Mouse (Mus musculus) stomach, postnatal 0 days (tissue): ENCODE results near the gene Lamc2. TPM values are rescaled to one million over a fixed set of nuclear protein-coding genes. Genes with fewer than 3 reads are reported as not detected.

Source experiments
- ATAC-seq: fragments of 200-750 bp; cut with Nextera tagmentation; 2 replicates; pipeline ENCODE4 v1.8.0; 2017; ENCODE audit not compliant: low FRiP score, low TSS enrichment
- DNase-seq: peaks from one replicate; pipeline ENCODE4 v3.0.0-alpha.2; 2016; ENCODE audit warnings: low spot score
- H3K27ac ChIP-seq: fragments of 300-500 bp; sonication (generic); replicated peaks from 2 replicates; pipeline ENCODE4 v1.5.1; 2014; ENCODE audit warnings: mild to moderate bottlenecking, control low read depth
- H3K27me3 ChIP-seq: fragments of 300-500 bp; sonication (generic); 2 replicates; pipeline ENCODE4 v1.6.1; 2014; ENCODE audit warnings: low read length; ENCODE audit not compliant: control insufficient read depth, insufficient read depth
- H3K36me3 ChIP-seq: fragments of 300-500 bp; sonication (generic); 2 replicates; pipeline ENCODE4 v1.6.1; 2014; ENCODE audit warnings: low read length, mixed read lengths; ENCODE audit not compliant: control insufficient read depth, insufficient read depth
- H3K4me1 ChIP-seq: fragments of 300-500 bp; sonication (generic); replicated peaks from 2 replicates; pipeline ENCODE4 v1.6.1; 2014; ENCODE audit warnings: antibody characterized with exemption; ENCODE audit not compliant: control insufficient read depth, insufficient read depth
- H3K4me2 ChIP-seq: fragments of 300-500 bp; sonication (generic); replicated peaks from 2 replicates; pipeline ENCODE4 v1.6.1; 2014; ENCODE audit warnings: low read depth, mild to moderate bottlenecking, control low read depth, moderate library complexity
- H3K4me3 ChIP-seq: fragments of 300-500 bp; sonication (generic); 2 replicates; pipeline ENCODE4 v1.5.1; 2014; ENCODE audit warnings: low read depth, low read length, control low read depth
- H3K9ac ChIP-seq: fragments of 300-500 bp; sonication (generic); 2 replicates; pipeline ENCODE4 v1.6.1; 2014; ENCODE audit warnings: mild to moderate bottlenecking, low read length, control low read depth, mixed read lengths
- H3K9me3 ChIP-seq: fragments of 300-500 bp; sonication (generic); 2 replicates; pipeline ENCODE4 v1.6.1; 2016; ENCODE audit warnings: low read length; ENCODE audit not compliant: control insufficient read depth
- CTCF ChIP-seq: IDR thresholded peaks from 2 replicates; pipeline ENCODE4 v1.5.1; 2016; ENCODE audit warnings: antibody characterized with exemption, low read depth, mild to moderate bottlenecking, moderate library complexity
- EP300 ChIP-seq: optimal IDR thresholded peaks from 2 replicates; pipeline ENCODE3; 2016; ENCODE audit warnings: antibody characterized with exemption
- WGBS: fragments of 180-500 bp; shearing (Covaris S2); extraction: QIAGEN DNeasy Blood & Tissue Kit; methylation state at CpG from one replicate; pipeline ENCODE4 v1.1.7; 2014; 5-methylcytosine and 5-hydroxymethylcytosine counted together
- polyA plus RNA-seq: library from polyadenylated mRNA; unstranded; fragments of >200 nt; fragmentation: Nextera tagmentation; extraction: Ambion mirVana; gene quantifications from 2 replicates; pipeline ENCODE4 v1.2.1, GENCODE M21; 2015

The Lamc2 gene
- polyA plus RNA-seq, 1 experiment from 2014 or later: 17.6 TPM

GRCm38 (mm10) chr1:153111596-153111995 lies 74.7 kb downstream of the Lamc2 start:
- H3K9me3 ChIP-seq: no peaks in the 10 kb centered on the region
- H3K9ac ChIP-seq: no peak overlapping the region
- no peak overlapping the region for H3K4me2 ChIP-seq
- WGBS: 44% methylated on average over 4 of the region's 4 CpGs
- H3K27ac ChIP-seq: no peak overlapping the region
- H3K36me3 ChIP-seq: no peaks in the 10 kb centered on the region
- TF ChIP-seq CTCF: no peak
- TF ChIP-seq EP300: no peak
- no peak overlapping the region for H3K4me3 ChIP-seq
- H3K27me3 ChIP-seq: no peaks in the 10 kb centered on the region
- DNase-seq: no peak
- ATAC-seq: no peak
- H3K4me1 ChIP-seq: no peaks in the 10 kb centered on the region

GRCm38 (mm10) chr1:153109836-153110235 lies 76.4 kb downstream of the Lamc2 start:
- Histone ChIP-seq H3K27me3 (no peaks in the 10 kb centered on the region), H3K9me3 (no peaks in the 10 kb centered on the region), H3K36me3 (no peaks in the 10 kb centered on the region), H3K4me2 (no peak overlapping the region), H3K4me1 (no peaks in the 10 kb centered on the region), H3K9ac (no peak overlapping the region), H3K27ac (no peak overlapping the region), H3K4me3 (no peak overlapping the region)
- no peak for TF ChIP-seq EP300
- TF ChIP-seq CTCF: no peak
- ATAC-seq: no peak
- DNase-seq: no peak
- 45% methylated on average over 3 of the region's 3 CpGs for WGBS

GRCm38 (mm10) chr1:153109346-153109745 lies 76.9 kb downstream of the Lamc2 start:
- no peaks in the 10 kb centered on the region for H3K9me3 ChIP-seq
- H3K36me3 ChIP-seq: no peaks in the 10 kb centered on the region
- WGBS: 83% methylated on average over 5 of the region's 5 CpGs

GRCm38 (mm10) chr1:153107866-153108265 lies 78.4 kb downstream of the Lamc2 start:
- ATAC-seq: no peak
- Histone ChIP-seq H3K27ac (no peak overlapping the region), H3K4me1 (no peaks in the 10 kb centered on the region), H3K9me3 (no peaks in the 10 kb centered on the region), H3K9ac (no peak overlapping the region), H3K27me3 (no peaks in the 10 kb centered on the region), H3K4me3 (no peak overlapping the region), H3K4me2 (no peak overlapping the region), H3K36me3 (no peaks in the 10 kb centered on the region)
- WGBS: 79% methylated on average over 7 of the region's 7 CpGs
- DNase-seq: no peak
- TF ChIP-seq EP300 (no peak), CTCF (no peak)

More at GRCm38 (mm10) chr1:153109346-153109745, 76.9 kb downstream of the Lamc2 start:
- ATAC-seq (no peak), DNase-seq (no peak)
- TF ChIP-seq CTCF (no peak), EP300 (no peak)
- no peak overlapping the region for H3K27ac ChIP-seq
- no peak overlapping the region for H3K4me2 ChIP-seq
- H3K4me3 ChIP-seq: no peak overlapping the region
- H3K27me3 ChIP-seq: no peaks in the 10 kb centered on the region
- no peak overlapping the region for H3K9ac ChIP-seq
- no peaks in the 10 kb centered on the region for H3K4me1 ChIP-seq

GRCm38 (mm10) chr1:153104804-153105203 lies 81.4 kb downstream of the Lamc2 start:
- no peak overlapping the region for H3K4me2 ChIP-seq
- no peaks in the 10 kb centered on the region for H3K4me1 ChIP-seq
- 61% methylated on average over 12 of the region's 12 CpGs for whole genome bisulfite sequencing
- H3K9ac ChIP-seq: no peak overlapping the region
- DNase-seq (no peak), ATAC-seq (no peak)
- no peak for TF ChIP-seq EP300
- no peak for TF ChIP-seq CTCF
- H3K27ac ChIP-seq: no peak overlapping the region
- no peaks in the 10 kb centered on the region for H3K36me3 ChIP-seq
- H3K9me3 ChIP-seq: no peaks in the 10 kb centered on the region
- H3K27me3 ChIP-seq: no peaks in the 10 kb centered on the region
- H3K4me3 ChIP-seq: no peak overlapping the region

- TF ChIP-seq CTCF (no peak), EP300 (no peak)
- Histone ChIP-seq H3K9ac (no peak overlapping the region), H3K4me3 (no peak overlapping the region), H3K27me3 (no peaks in the 10 kb centered on the region), H3K4me2 (no peak overlapping the region), H3K4me1 (no peaks in the 10 kb centered on the region), H3K9me3 (no peaks in the 10 kb centered on the region), H3K27ac (no peak overlapping the region), H3K36me3 (no peaks in the 10 kb centered on the region)
- DNase-seq (no peak), ATAC-seq (no peak)
- WGBS: 100% methylated on average over 7 of the region's 8 CpGs
These were observed 83.1 kb downstream of the Lamc2 start for GRCm38 (mm10) chr1:153103186-153103554.
